Mouse (Mus musculus) cerebellum, adult 18-20 months (tissue): ENCODE measurements around the gene Ptprt.

ENCODE experiments used
- DNase-seq, 2 experiments: peaks; one replicate each; pipeline ENCODE4 v3.0.0; 2021

Ptprt gene

DNA sequence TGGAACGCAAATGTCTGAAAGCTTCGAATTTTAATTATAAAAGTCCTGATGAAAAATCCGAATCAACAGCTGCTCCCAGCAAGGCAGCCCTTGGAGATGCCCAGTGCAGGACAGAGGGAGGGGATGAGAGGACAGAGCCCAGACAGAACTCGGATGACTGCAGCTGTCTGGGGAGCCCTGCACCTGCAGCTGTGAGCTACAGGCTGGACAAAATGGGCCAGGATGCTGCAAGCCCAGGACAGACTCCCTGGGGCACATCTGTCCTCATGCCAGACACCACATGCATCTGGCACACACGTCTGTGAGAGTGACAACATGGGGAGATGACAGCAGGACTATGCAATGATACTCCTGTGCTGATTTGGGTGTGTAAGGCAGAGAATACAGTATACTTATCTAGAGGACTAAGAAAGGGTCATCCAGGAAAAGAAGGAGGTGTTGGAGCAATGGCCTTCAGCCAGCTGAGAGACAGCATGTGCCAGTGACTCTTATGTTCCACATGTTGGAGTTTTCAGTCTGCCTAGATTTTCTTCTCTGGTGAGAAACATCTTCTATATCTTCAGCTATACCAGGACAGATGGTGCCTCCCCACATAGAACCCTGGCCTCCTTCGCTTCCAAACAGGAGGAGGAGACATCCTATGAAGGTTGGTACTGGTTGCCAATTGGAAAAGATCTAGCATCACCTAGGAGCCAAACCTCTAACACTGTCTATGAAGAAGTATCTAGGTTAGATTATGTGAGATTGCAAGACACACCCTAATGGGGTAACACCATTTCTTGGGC is 259.4 kb downstream of the Ptprt start:
- peak; percentile 5 to 16 for DNase-seq

GRCm38 (mm10) chr2:162394601-162395000 is 266.3 kb downstream of the Ptprt start:
- DNase-seq = peak; percentile 37 to 48

- peak; percentile 19 to 37 for DNase-seq
Observed at GRCm38 (mm10) chr2:162391834-162392233, 269.1 kb downstream of the Ptprt start.

- DNase-seq = no peak
Observed at GRCm38 (mm10) chr2:162377309-162377708, 283.6 kb downstream of the Ptprt start.

GRCm38 (mm10) chr2:162349047-162349446 is 311.9 kb downstream of the Ptprt start:
- no peak for DNase-seq

DNA sequence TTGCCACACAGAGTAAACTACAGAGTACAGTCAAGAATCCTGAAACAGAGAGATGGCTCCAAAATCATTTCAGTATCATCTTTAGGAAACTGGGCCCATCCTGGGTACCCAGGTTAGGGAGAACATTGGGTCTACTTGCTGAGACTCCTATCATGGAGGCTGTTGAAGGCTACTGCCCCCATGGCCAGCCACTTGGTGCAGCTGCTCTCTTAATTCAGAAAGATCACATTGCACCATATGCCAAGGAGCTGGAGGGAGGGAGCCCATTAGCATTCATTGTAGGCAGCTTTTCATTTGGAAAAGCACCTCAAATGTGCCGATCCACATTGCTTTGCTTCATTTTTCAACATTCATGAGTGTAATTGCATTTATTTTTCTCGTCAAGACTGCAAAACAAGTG is 319.1 kb downstream of the Ptprt start:
- DNase-seq = no peak

GRCm38 (mm10) chr2:162340231-162340630 is 320.7 kb downstream of the Ptprt start:
- DNase-seq = no peak

GRCm38 (mm10) chr2:162332066-162332683 is 328.8 kb downstream of the Ptprt start:
- DNase-seq = no peak

- no peak for DNase-seq
Observed at GRCm38 (mm10) chr2:162329430-162329829, 331.5 kb downstream of the Ptprt start.

DNA sequence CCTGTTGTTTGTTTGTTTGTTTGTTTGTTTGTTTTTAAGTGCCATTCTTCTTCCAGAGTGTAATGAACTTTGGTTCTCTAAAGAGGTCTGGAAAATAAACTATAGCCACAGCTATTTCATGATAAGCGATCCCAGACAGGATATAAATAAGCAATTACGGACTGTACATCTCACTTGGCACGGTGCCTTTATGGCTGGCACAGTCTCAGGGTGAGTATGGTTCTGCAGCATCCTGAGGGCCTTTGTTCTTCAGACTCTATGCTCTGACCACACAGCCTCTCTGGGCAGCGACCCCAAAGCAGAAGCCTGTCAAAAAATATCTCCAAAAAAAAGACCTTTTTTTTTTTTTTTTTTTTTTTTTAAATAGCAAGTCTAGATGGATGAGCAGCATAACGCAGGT is 338.5 kb downstream of the Ptprt start:
- peak; percentile 11 to 35 for DNase-seq

- no peak for DNase-seq
Observed at GRCm38 (mm10) chr2:162307996-162308395, 353.0 kb downstream of the Ptprt start.

- peak in 1 of 2 experiments; percentile 3 for DNase-seq
Observed at GRCm38 (mm10) chr2:162294070-162294469, 366.9 kb downstream of the Ptprt start.

DNA sequence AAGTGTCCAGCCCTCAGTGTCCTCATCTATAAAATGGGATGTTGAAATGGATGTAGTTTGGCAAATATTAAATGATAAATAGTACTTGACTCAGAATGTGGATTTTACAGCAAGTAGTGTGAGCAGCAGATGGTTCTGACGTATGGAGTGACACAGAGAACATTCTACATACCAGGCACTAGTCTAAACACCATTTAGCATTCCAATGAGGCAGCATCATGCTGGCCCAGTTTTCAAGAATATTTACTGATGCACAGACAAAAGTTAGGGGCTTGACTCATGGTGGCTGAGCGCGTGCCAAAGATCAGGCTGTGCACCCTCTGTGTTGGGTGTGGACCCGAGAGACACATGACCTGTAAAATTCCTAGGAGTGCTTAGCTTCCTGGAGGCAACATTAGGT is 378.3 kb downstream of the Ptprt start:
- no peak for DNase-seq

DNA sequence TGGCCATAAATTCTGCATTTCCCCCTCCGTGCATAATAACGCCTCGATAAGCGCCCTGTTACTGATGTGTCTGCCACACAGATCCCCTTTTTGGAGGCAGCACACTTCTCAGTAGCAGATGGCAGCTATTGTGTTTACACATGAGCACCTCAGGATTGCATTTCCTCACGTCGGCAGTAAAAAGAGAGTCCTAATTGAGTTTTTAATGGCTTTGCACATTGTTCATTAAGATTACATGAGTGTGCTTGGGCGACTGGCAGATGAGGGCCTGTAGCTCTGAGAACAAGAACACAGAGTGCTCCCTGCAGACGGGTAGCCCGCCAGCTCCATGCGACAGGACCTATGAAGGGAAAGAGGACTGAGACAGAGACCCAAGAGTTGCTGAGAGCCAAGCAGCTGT is 378.8 kb downstream of the Ptprt start:
- DNase-seq = no peak

DNA sequence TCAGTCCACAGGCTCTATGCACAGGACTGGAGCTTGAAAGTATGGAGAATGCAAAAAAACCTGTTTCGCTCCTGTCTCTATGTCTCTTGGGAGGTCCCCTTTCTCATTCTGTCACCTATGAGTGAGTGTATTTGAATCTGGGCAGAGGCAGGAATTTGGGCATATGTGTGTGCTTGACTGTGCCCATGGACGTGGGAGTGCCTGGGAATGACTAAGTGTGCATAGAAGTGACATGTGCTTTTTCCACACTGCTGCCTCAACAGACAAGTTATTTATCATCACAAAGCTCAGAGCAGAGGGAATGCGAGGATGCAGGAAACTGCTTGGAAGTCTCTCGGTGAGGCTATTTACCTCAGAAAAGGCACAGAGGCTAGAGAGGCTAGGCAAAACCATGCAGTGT is 387.1 kb downstream of the Ptprt start:
- DNase-seq = no peak

GRCm38 (mm10) chr2:162251272-162251671 is 409.7 kb downstream of the Ptprt start:
- no peak for DNase-seq

DNA sequence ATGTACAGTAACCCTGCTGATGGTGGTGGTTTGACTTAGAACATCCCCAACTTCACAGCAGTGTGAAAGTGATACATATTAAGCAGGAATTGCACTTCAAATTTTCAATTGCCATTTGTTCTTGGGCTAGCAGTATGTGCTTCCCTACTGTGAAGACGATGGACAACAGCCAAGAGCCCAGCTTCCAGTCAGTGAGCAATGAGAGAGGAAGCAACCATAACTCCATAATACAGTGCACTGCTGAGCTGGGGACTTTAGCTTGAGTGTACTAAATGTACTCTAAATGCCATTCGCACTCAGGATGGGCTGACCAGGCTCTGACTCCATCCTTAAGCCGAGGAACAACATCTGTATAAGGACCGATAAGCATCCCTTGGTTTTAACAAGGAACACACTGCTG is 412.7 kb downstream of the Ptprt start:
- DNase-seq = peak; percentile 65 to 66

DNA sequence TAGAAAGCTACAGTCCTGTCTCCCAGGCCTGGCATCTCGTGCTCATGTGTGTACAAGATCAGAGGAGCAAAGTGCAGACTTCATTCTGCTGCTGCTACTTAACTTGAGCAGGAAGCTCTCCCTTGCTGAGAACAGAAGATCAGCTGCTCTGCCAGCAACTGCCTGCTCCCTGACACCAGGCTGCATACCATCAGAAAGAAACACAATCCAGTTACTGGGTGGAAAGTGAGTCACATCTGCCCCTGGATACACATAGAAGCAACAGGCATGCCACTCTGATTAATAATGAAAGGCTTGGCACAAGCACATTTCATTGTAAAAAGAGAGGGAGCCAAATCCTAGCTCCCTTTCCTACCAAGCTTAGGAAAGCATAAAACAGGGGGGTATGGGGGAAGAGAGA is 438.5 kb downstream of the Ptprt start:
- DNase-seq = no peak

GRCm38 (mm10) chr2:162220586-162220985 is 440.4 kb downstream of the Ptprt start:
- DNase-seq = no peak

GRCm38 (mm10) chr2:162219507-162219906 is 441.4 kb downstream of the Ptprt start:
- peak; percentile 49 to 61 for DNase-seq

DNA sequence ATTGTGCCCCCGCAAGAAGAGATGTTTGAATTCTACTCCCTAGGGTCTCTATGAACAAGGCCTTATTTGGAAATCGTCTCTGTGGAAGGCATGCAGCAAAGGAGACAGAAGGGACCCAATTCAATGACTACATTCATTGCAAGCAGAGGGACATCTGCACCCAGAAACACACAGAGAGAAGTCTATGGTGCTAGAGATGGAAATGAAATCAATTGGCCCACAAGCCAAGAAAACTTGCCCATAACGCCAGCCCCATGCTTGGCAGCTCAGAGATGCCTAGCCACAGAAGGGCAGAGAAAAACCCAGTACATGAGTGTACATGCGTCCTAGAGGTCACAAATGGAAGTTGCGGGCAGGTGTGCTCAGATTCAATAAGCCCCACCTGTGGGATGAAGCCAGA is 443.1 kb downstream of the Ptprt start:
- DNase-seq = no peak

- DNase-seq = no peak
Observed at GRCm38 (mm10) chr2:162212397-162212796, 448.6 kb downstream of the Ptprt start.

GRCm38 (mm10) chr2:162210564-162210963 is 450.4 kb downstream of the Ptprt start:
- DNase-seq = no peak

- DNase-seq = no peak
Observed at GRCm38 (mm10) chr2:162197316-162197715, 463.6 kb downstream of the Ptprt start.
